Mouse (Mus musculus) MEL (cell line): ENCODE measurements around the gene Trappc3l.

Experiments
- CTCF ChIP-seq, 3 experiments: IDR thresholded peaks in 2 of 3; conservative IDR thresholded peaks in 1 of 3; 2 replicates each; pipeline ENCODE4 v1.5.1; 2011 to 2012; ENCODE audit warnings: low read length in 3 of 3, low read depth in 2 of 3, mild to moderate bottlenecking in 2 of 3, improper control_type of control experiment in 1 of 3, inconsistent platforms in 1 of 3, mixed read lengths in 1 of 3, moderate library complexity in 1 of 3; ENCODE audit not compliant: control insufficient read depth in 1 of 3, insufficient read depth in 1 of 3, poor library complexity in 1 of 3, severe bottlenecking in 1 of 3
- ELF1 ChIP-seq: IDR thresholded peaks from 2 replicates; pipeline ENCODE4 v1.6.1; 2014; ENCODE audit warnings: low read depth, mild to moderate bottlenecking, inconsistent platforms, low read length, improper control_type of control experiment, moderate library complexity
- EP300 ChIP-seq, 2 experiments: IDR thresholded peaks; 2 replicates each; pipeline ENCODE4 v1.6.1; 2011; ENCODE audit warnings: improper control_type of control experiment in 2 of 2, low read length in 2 of 2, low read depth in 1 of 2, mild to moderate bottlenecking in 1 of 2
- GABPA ChIP-seq: IDR thresholded peaks from 2 replicates; pipeline ENCODE4 v1.6.1; 2012; ENCODE audit warnings: low read depth, mild to moderate bottlenecking, inconsistent platforms, low read length, improper control_type of control experiment, moderate library complexity
- POLR2A ChIP-seq, 2 experiments: IDR thresholded peaks; 2 replicates each; pipeline ENCODE4 v1.6.1; 2011 to 2012; ENCODE audit warnings: low read length in 2 of 2, mild to moderate bottlenecking in 2 of 2, control low read depth in 1 of 2, improper control_type of control experiment in 1 of 2, low read depth in 1 of 2, moderate library complexity in 1 of 2; ENCODE audit not compliant: control insufficient read depth in 1 of 2, insufficient read depth in 1 of 2, poor library complexity in 1 of 2

- no peak for TF ChIP-seq CTCF (IDR thresholded peaks at IDR 0.05 in 2 of 3, conservative IDR thresholded peaks at IDR 0.05 in 1 of 3; ENCODE audit: control insufficient read depth in 1 of 3, insufficient read depth in 1 of 3, low read depth in 2 of 3, low read length in 3 of 3, poor library complexity in 1 of 3, severe bottlenecking in 1 of 3)
- no peak for TF ChIP-seq EP300 (IDR thresholded peaks at IDR 0.05; ENCODE audit: low read depth in 1 of 2, low read length in 2 of 2)
- TF ChIP-seq POLR2A (IDR thresholded peaks at IDR 0.05; ENCODE audit: control insufficient read depth in 1 of 2, insufficient read depth in 1 of 2, low read depth in 1 of 2, low read length in 2 of 2, poor library complexity in 1 of 2), result no peak
- TF ChIP-seq ELF1, result no peak
- TF ChIP-seq GABPA, result no peak
These were observed 6.8 kb downstream of the Trappc3l start, which contains the start of gene Calhm4 for GRCm38 (mm10) chr10:34044210-34044609.
